Mouse (Mus musculus): ENCODE measurements around the gene Hsd11b1.

GRCm38 (mm10) chr1:193255032-193255431 lies 8.8 kb downstream of the Hsd11b1 start:
- TF ChIP-seq GATA1 (IDR thresholded peaks at IDR 0.05; ENCODE audit: low read length) = no peak
- TF ChIP-seq TAL1 (IDR thresholded peaks at IDR 0.05; ENCODE audit: low read length) = no peak
